Mouse (Mus musculus): ENCODE data around the gene Rab36. TPM values are rescaled to one million over a fixed set of nuclear protein-coding genes. Genes with fewer than 3 reads are reported as not detected.

Rab36 gene
- polyA plus RNA-seq, 1 experiment from 2014 or later, result 9.9 TPM

GRCm38 (mm10) chr10:75062621-75063020 lies 25.8 kb downstream of the Rab36 start:
- H3K36me3 ChIP-seq, result peaks cover 25% of the 10 kb centered on the region
- no peaks in the 10 kb centered on the region for H3K9me3 ChIP-seq (replicated peaks)
- no peak for DNase-seq (ENCODE audit: low spot score)
- peaks cover 23% of the 10 kb centered on the region for H3K27me3 ChIP-seq (ENCODE audit: low read depth, poor library complexity, severe bottlenecking)
- WGBS, result 49% methylated on average over 6 of the region's 6 CpGs
- peaks cover 84% of the 10 kb centered on the region for H3K4me1 ChIP-seq
- no peak overlapping the region for H3K27ac ChIP-seq (replicated peaks)
- peak overlapping the region; percentile 88 for H3K4me3 ChIP-seq

GRCm38 (mm10) chr10:75063301-75063965 lies 26.6 kb downstream of the Rab36 start:
- H3K27ac ChIP-seq (replicated peaks), result no peak overlapping the region
- H3K27me3 ChIP-seq (ENCODE audit: low read depth, poor library complexity, severe bottlenecking), result peaks cover 20% of the 10 kb centered on the region
- no peaks in the 10 kb centered on the region for H3K9me3 ChIP-seq (replicated peaks)
- WGBS, result 75% methylated on average over 12 of the region's 12 CpGs
- H3K4me1 ChIP-seq, result peaks cover 84% of the 10 kb centered on the region
- H3K36me3 ChIP-seq, result peaks cover 25% of the 10 kb centered on the region
- peak overlapping the region; percentile 88 for H3K4me3 ChIP-seq
- no peak for DNase-seq (ENCODE audit: low spot score)

GRCm38 (mm10) chr10:75065691-75066090 lies 28.8 kb downstream of the Rab36 start:
- Histone ChIP-seq H3K36me3 (peaks cover 25% of the 10 kb centered on the region), H3K27ac (replicated peaks) (no peak overlapping the region), H3K27me3 (ENCODE audit: low read depth, poor library complexity, severe bottlenecking) (peaks cover 20% of the 10 kb centered on the region), H3K4me1 (peaks cover 87% of the 10 kb centered on the region), H3K4me3 (no peak overlapping the region; the same call in 1 of the 2 replicates), H3K9me3 (replicated peaks) (no peaks in the 10 kb centered on the region)
- no peak for DNase-seq (ENCODE audit: low spot score)
- 84% methylated on average over 6 of the region's 6 CpGs for WGBS

GRCm38 (mm10) chr10:75067446-75067845 lies 30.6 kb downstream of the Rab36 start:
- H3K4me1 ChIP-seq, result peaks cover 73% of the 10 kb centered on the region
- peaks cover 32% of the 10 kb centered on the region for H3K36me3 ChIP-seq
- peaks cover 5% of the 10 kb centered on the region for H3K27me3 ChIP-seq (ENCODE audit: low read depth, poor library complexity, severe bottlenecking)
- H3K4me3 ChIP-seq, result no peak overlapping the region
- H3K9me3 ChIP-seq (replicated peaks), result no peaks in the 10 kb centered on the region
- H3K27ac ChIP-seq (replicated peaks), result no peak overlapping the region
- DNase-seq (ENCODE audit: low spot score), result no peak

- 67% methylated on average over 2 of the region's 2 CpGs for WGBS
- no peak for DNase-seq (ENCODE audit: low spot score)
- Histone ChIP-seq H3K27ac (replicated peaks) (no peak overlapping the region), H3K4me1 (peaks cover 66% of the 10 kb centered on the region), H3K27me3 (ENCODE audit: low read depth, poor library complexity, severe bottlenecking) (no peaks in the 10 kb centered on the region), H3K4me3 (no peak overlapping the region), H3K36me3 (peaks cover 36% of the 10 kb centered on the region), H3K9me3 (replicated peaks) (no peaks in the 10 kb centered on the region)
Measured at GRCm38 (mm10) chr10:75068086-75068485, 31.2 kb downstream of the Rab36 start.

GRCm38 (mm10) chr10:75068624-75069328 lies 31.9 kb downstream of the Rab36 start:
- Histone ChIP-seq H3K36me3 (peaks cover 40% of the 10 kb centered on the region), H3K27me3 (ENCODE audit: low read depth, poor library complexity, severe bottlenecking) (no peaks in the 10 kb centered on the region), H3K4me1 (peaks cover 59% of the 10 kb centered on the region), H3K4me3 (no peak overlapping the region), H3K9me3 (replicated peaks) (no peaks in the 10 kb centered on the region), H3K27ac (replicated peaks) (no peak overlapping the region)
- DNase-seq (ENCODE audit: low spot score), result no peak
- WGBS, result 69% methylated on average over 12 of the region's 12 CpGs

- Histone ChIP-seq H3K4me3 (no peak overlapping the region), H3K36me3 (peaks cover 27% of the 10 kb centered on the region), H3K9me3 (replicated peaks) (no peaks in the 10 kb centered on the region), H3K27ac (replicated peaks) (no peak overlapping the region), H3K4me1 (peaks cover 43% of the 10 kb centered on the region), H3K27me3 (ENCODE audit: low read depth, poor library complexity, severe bottlenecking) (no peaks in the 10 kb centered on the region)
- WGBS, result 81% methylated on average over 11 of the region's 11 CpGs
- no peak for DNase-seq (ENCODE audit: low spot score)
Measured at GRCm38 (mm10) chr10:75070281-75070976, 33.6 kb downstream of the Rab36 start.

GRCm38 (mm10) chr10:75075665-75076064 lies 38.8 kb downstream of the Rab36 start:
- DNase-seq (ENCODE audit: low spot score), result no peak
- Histone ChIP-seq H3K4me3 (no peak overlapping the region), H3K9me3 (replicated peaks) (no peaks in the 10 kb centered on the region), H3K27ac (replicated peaks) (no peak overlapping the region), H3K27me3 (ENCODE audit: low read depth, poor library complexity, severe bottlenecking) (no peaks in the 10 kb centered on the region), H3K36me3 (peaks cover 27% of the 10 kb centered on the region), H3K4me1 (peaks cover 31% of the 10 kb centered on the region)
- WGBS, result 93% methylated on average over 5 of the region's 5 CpGs

- Histone ChIP-seq H3K36me3 (peaks cover 18% of the 10 kb centered on the region), H3K27ac (replicated peaks) (no peak overlapping the region), H3K9me3 (replicated peaks) (no peaks in the 10 kb centered on the region), H3K4me3 (no peak overlapping the region), H3K4me1 (peaks cover 32% of the 10 kb centered on the region), H3K27me3 (ENCODE audit: low read depth, poor library complexity, severe bottlenecking) (no peaks in the 10 kb centered on the region)
- no peak for DNase-seq (ENCODE audit: low spot score)
- WGBS, result 80% methylated on average over 14 of the region's 14 CpGs
Measured at GRCm38 (mm10) chr10:75078174-75079128, 41.6 kb downstream of the Rab36 start.

- H3K27me3 ChIP-seq (ENCODE audit: low read depth, poor library complexity, severe bottlenecking), result no peaks in the 10 kb centered on the region
- no peak overlapping the region for H3K27ac ChIP-seq (replicated peaks)
- H3K4me3 ChIP-seq, result no peak overlapping the region
- no peaks in the 10 kb centered on the region for H3K9me3 ChIP-seq (replicated peaks)
- no peak for DNase-seq (ENCODE audit: low spot score)
- peaks cover 28% of the 10 kb centered on the region for H3K36me3 ChIP-seq
- 88% methylated on average over 1 of the region's 1 CpGs for WGBS
- H3K4me1 ChIP-seq, result peaks cover 4% of the 10 kb centered on the region; the same call in 1 of the 2 replicates
Measured at GRCm38 (mm10) chr10:75085330-75085729, 48.5 kb downstream of the Rab36 start.

- H3K36me3 ChIP-seq, result peaks cover 23% of the 10 kb centered on the region
- H3K4me3 ChIP-seq, result no peak overlapping the region
- no peak for DNase-seq (ENCODE audit: low spot score)
- H3K27ac ChIP-seq (replicated peaks), result no peak overlapping the region
- peaks cover 23% of the 10 kb centered on the region for H3K4me1 ChIP-seq
- no peaks in the 10 kb centered on the region for H3K9me3 ChIP-seq (replicated peaks)
- WGBS, result 92% methylated on average over 4 of the region's 4 CpGs
- H3K27me3 ChIP-seq (ENCODE audit: low read depth, poor library complexity, severe bottlenecking), result no peaks in the 10 kb centered on the region
Measured at GRCm38 (mm10) chr10:75088471-75088870, 51.6 kb downstream of the Rab36 start.
